Mouse (Mus musculus): ENCODE data around the gene Ace. TPM values are rescaled to one million over a fixed set of nuclear protein-coding genes. Genes with fewer than 3 reads are reported as not detected.

Ace gene
- polyA plus RNA-seq, 1 experiment from 2014 or later: 1.3 TPM

GRCm38 (mm10) chr11:105952911-105953386, 14.8 kb upstream of the Ace start, which contains the start of gene Cyb561:
Gene Cyb561 (minus strand): TSS chr11:105953336.
- 72% methylated on average over 12 of the region's 12 CpGs for WGBS
- no peak within 1 kb of the TSS for H3K4me2 ChIP-seq (ENCODE audit: low read depth, low read length)
- no peak within 1 kb of the TSS for H3K4me3 ChIP-seq (ENCODE audit: low read depth, low read length)
- no peak for ATAC-seq (ENCODE audit: low read depth)
- H3K9me3 ChIP-seq (ENCODE audit: control insufficient read depth, low read length): no peaks in the 10 kb centered on the region
- no peak within 1 kb of the TSS for H3K27ac ChIP-seq (replicated peaks; ENCODE audit: low read depth, low read length)
- peaks cover 2% of the 10 kb centered on the region; the same call in 1 of the 2 replicates for H3K4me1 ChIP-seq (ENCODE audit: control insufficient read depth, insufficient read depth, low read length)
- H3K36me3 ChIP-seq (ENCODE audit: control insufficient read depth, insufficient read depth, low read length): no peaks in the 10 kb centered on the region
- DNase-seq (ENCODE audit: low spot score): peak; percentile 11
- no peaks in the 10 kb centered on the region for H3K27me3 ChIP-seq (replicated peaks; ENCODE audit: control insufficient read depth, insufficient read depth, low read length)
- no peak within 1 kb of the TSS for H3K9ac ChIP-seq (ENCODE audit: low read depth, low read length)

DNA sequence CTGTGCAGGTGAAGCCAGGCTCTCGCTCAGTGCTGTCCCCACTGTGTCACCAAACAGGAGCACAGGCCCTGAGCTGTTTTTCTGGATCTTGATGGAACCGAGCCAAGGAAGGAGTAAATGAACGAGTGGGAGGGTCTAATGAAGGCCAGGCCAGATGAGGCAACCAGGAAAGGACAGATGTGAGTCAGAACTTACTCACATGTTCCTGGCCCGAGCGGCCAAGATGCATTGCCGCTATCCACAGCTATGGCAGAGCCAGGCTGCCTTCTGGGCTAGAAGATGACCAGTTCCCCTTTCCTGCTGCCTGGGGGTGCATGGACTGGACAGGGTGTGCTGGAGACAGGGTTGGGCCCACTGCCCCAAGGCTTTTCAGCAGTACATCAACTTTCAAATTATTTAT, 14.3 kb upstream of the Ace start:
- 68% methylated on average over 6 of the region's 6 CpGs for WGBS
- H3K4me3 ChIP-seq (ENCODE audit: low read depth, low read length): no peak overlapping the region
- no peak overlapping the region for H3K27ac ChIP-seq (replicated peaks; ENCODE audit: low read depth, low read length)
- no peaks in the 10 kb centered on the region for H3K36me3 ChIP-seq (ENCODE audit: control insufficient read depth, insufficient read depth, low read length)
- no peaks in the 10 kb centered on the region for H3K27me3 ChIP-seq (replicated peaks; ENCODE audit: control insufficient read depth, insufficient read depth, low read length)
- no peak for ATAC-seq (ENCODE audit: low read depth)
- DNase-seq (ENCODE audit: low spot score): peak; percentile 35
- H3K4me1 ChIP-seq (ENCODE audit: control insufficient read depth, insufficient read depth, low read length): peaks cover 2% of the 10 kb centered on the region; the same call in 1 of the 2 replicates
- no peaks in the 10 kb centered on the region for H3K9me3 ChIP-seq (ENCODE audit: control insufficient read depth, low read length)
- H3K4me2 ChIP-seq (ENCODE audit: low read depth, low read length): no peak overlapping the region
- no peak overlapping the region for H3K9ac ChIP-seq (ENCODE audit: low read depth, low read length)

DNA sequence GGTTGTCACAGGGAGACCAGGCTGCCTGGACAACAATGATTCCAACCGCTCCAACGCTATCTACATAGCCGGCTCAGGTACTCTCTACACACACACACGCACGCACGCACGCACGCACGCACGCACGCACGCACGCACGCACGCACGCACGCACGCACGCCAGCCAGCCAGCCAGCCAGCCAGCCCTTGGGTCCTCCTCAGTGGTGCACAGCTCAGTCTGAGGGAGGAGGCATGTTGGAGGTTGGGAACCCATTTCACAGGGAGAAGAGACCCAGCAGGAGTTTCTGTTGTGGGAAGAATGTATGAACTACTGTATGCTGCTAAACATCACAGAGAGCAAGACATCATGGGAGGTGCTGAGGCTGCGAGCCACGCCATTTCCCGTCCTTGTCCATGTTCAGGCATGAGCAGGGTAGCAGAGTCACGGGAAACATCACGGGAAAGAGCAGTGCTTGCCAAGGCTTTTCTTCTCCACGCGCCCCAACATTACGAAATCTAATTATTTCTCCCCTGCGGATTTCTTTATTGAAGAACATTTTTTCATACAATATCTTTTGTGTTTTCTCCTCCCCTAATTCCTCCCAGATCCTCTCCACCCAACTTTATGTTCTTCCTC, 11.8 kb upstream of the Ace start:
- Histone ChIP-seq H3K4me1 (ENCODE audit: control insufficient read depth, insufficient read depth, low read length) (peaks cover 2% of the 10 kb centered on the region; the same call in 1 of the 2 replicates), H3K27me3 (replicated peaks; ENCODE audit: control insufficient read depth, insufficient read depth, low read length) (no peaks in the 10 kb centered on the region), H3K9ac (ENCODE audit: low read depth, low read length) (no peak overlapping the region), H3K9me3 (ENCODE audit: control insufficient read depth, low read length) (no peaks in the 10 kb centered on the region), H3K4me2 (ENCODE audit: low read depth, low read length) (no peak overlapping the region), H3K36me3 (ENCODE audit: control insufficient read depth, insufficient read depth, low read length) (no peaks in the 10 kb centered on the region), H3K4me3 (ENCODE audit: low read depth, low read length) (no peak overlapping the region), H3K27ac (replicated peaks; ENCODE audit: low read depth, low read length) (no peak overlapping the region)
- WGBS: 87% methylated on average over 28 of the region's 28 CpGs
- DNase-seq (ENCODE audit: low spot score) (no peak), ATAC-seq (ENCODE audit: low read depth) (no peak)

DNA sequence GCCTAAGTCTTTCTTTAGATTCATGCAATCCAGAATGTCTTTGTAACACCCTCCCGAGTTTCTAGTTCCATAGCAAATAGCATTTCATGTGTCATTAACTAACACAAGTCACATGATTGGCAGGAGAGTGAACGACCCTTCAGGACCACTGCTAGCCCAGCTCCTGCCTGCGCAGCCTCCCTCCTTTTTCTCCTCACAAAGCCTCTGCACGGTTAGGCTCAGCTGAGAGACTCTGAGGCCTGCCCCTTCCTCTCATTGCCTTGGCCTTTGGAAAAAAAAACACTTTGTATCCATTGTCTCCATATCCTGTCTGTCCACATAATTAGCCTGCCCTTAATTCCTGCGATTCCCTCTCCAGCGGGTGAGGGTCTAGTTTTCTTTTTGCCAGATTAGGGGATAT, 10.2 kb upstream of the Ace start:
- no peaks in the 10 kb centered on the region for H3K36me3 ChIP-seq (ENCODE audit: control insufficient read depth, insufficient read depth, low read length)
- H3K4me3 ChIP-seq (ENCODE audit: low read depth, low read length): no peak overlapping the region
- H3K4me1 ChIP-seq (ENCODE audit: control insufficient read depth, insufficient read depth, low read length): no peaks in the 10 kb centered on the region; the same call in 1 of the 2 replicates
- H3K27me3 ChIP-seq (replicated peaks; ENCODE audit: control insufficient read depth, insufficient read depth, low read length): no peaks in the 10 kb centered on the region
- no peak for DNase-seq (ENCODE audit: low spot score)
- WGBS: 58% methylated on average over 6 of the region's 6 CpGs
- H3K27ac ChIP-seq (replicated peaks; ENCODE audit: low read depth, low read length): no peak overlapping the region
- H3K9me3 ChIP-seq (ENCODE audit: control insufficient read depth, low read length): no peaks in the 10 kb centered on the region
- H3K9ac ChIP-seq (ENCODE audit: low read depth, low read length): no peak overlapping the region
- ATAC-seq (ENCODE audit: low read depth): no peak
- no peak overlapping the region for H3K4me2 ChIP-seq (ENCODE audit: low read depth, low read length)

- no peaks in the 10 kb centered on the region for H3K36me3 ChIP-seq (ENCODE audit: control insufficient read depth, insufficient read depth, low read length)
- no peaks in the 10 kb centered on the region for H3K27me3 ChIP-seq (replicated peaks; ENCODE audit: control insufficient read depth, insufficient read depth, low read length)
- no peak overlapping the region for H3K27ac ChIP-seq (replicated peaks; ENCODE audit: low read depth, low read length)
- H3K9me3 ChIP-seq (ENCODE audit: control insufficient read depth, low read length): no peaks in the 10 kb centered on the region
- no peak overlapping the region for H3K4me3 ChIP-seq (ENCODE audit: low read depth, low read length)
- H3K9ac ChIP-seq (ENCODE audit: low read depth, low read length): no peak overlapping the region
- H3K4me1 ChIP-seq (ENCODE audit: control insufficient read depth, insufficient read depth, low read length): no peaks in the 10 kb centered on the region
- H3K4me2 ChIP-seq (ENCODE audit: low read depth, low read length): no peak overlapping the region
- DNase-seq (ENCODE audit: low spot score) (no peak), ATAC-seq (ENCODE audit: low read depth) (no peak)
- WGBS: 58% methylated on average over 1 of the region's 1 CpGs
Observed at GRCm38 (mm10) chr11:105958566-105958965, 9.2 kb upstream of the Ace start.

- Histone ChIP-seq H3K36me3 (ENCODE audit: control insufficient read depth, insufficient read depth, low read length) (no peaks in the 10 kb centered on the region), H3K4me1 (ENCODE audit: control insufficient read depth, insufficient read depth, low read length) (no peaks in the 10 kb centered on the region), H3K9me3 (ENCODE audit: control insufficient read depth, low read length) (no peaks in the 10 kb centered on the region), H3K4me2 (ENCODE audit: low read depth, low read length) (no peak overlapping the region), H3K4me3 (ENCODE audit: low read depth, low read length) (no peak overlapping the region), H3K27ac (replicated peaks; ENCODE audit: low read depth, low read length) (no peak overlapping the region), H3K27me3 (replicated peaks; ENCODE audit: control insufficient read depth, insufficient read depth, low read length) (no peaks in the 10 kb centered on the region), H3K9ac (ENCODE audit: low read depth, low read length) (no peak overlapping the region)
- WGBS: 48% methylated on average over 17 of the region's 17 CpGs
- DNase-seq (ENCODE audit: low spot score) (no peak), ATAC-seq (ENCODE audit: low read depth) (no peak)
Observed at GRCm38 (mm10) chr11:105959355-105959754, 8.4 kb upstream of the Ace start.

DNA sequence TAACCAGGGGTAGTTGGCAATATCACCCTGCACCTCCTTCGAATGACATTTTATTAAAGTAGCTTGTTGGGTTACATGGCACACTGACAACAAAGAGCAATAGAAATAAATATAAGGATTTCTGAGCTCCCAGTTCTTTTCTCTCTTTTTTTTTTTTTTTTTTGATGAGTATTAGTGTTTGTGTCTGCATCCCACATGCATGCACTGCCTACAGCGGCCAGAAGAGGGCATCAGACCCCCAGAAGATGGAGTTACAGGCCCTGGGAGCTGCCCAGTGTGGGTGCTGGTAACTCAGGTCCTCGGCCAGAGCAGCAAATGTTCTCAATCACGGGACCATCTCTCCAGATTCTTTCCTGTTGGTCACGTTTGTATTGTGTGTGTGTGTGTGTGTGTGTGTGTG, 3.1 kb upstream of the Ace start:
- no peak overlapping the region for H3K27ac ChIP-seq (replicated peaks; ENCODE audit: low read depth, low read length)
- no peak for ATAC-seq (ENCODE audit: low read depth)
- peaks cover 42% of the 10 kb centered on the region for H3K27me3 ChIP-seq (replicated peaks; ENCODE audit: control insufficient read depth, insufficient read depth, low read length)
- DNase-seq (ENCODE audit: low spot score): no peak
- H3K4me3 ChIP-seq (ENCODE audit: low read depth, low read length): no peak overlapping the region
- 63% methylated on average over 5 of the region's 5 CpGs for WGBS
- H3K4me1 ChIP-seq (ENCODE audit: control insufficient read depth, insufficient read depth, low read length): no peaks in the 10 kb centered on the region
- H3K36me3 ChIP-seq (ENCODE audit: control insufficient read depth, insufficient read depth, low read length): no peaks in the 10 kb centered on the region
- H3K9me3 ChIP-seq (ENCODE audit: control insufficient read depth, low read length): no peaks in the 10 kb centered on the region
- H3K9ac ChIP-seq (ENCODE audit: low read depth, low read length): no peak overlapping the region
- H3K4me2 ChIP-seq (ENCODE audit: low read depth, low read length): no peak overlapping the region

GRCm38 (mm10) chr11:105966288-105966687, 1.5 kb upstream of the Ace start:
- WGBS: 74% methylated on average over 4 of the region's 4 CpGs
- H3K27me3 ChIP-seq (replicated peaks; ENCODE audit: control insufficient read depth, insufficient read depth, low read length): peaks cover 43% of the 10 kb centered on the region

DNA sequence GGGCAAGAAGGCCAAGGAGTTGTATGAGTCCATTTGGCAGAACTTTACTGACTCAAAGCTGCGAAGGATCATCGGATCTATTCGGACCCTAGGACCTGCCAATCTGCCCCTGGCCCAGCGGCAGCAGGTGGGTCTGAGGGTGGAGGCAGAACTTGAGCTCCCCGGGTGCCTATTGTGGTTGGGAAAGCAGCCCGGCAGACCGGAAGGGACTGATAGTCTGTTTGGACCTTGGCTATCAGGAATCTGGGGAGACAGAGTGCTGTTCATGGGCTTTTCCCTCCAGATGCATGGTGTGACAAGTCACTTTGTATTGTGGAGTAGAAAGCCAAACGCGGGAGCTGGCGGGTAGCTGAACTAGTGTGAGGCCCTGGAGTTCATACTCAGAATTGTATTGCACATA, 1.2 kb downstream of the Ace start:
- H3K4me2 ChIP-seq (ENCODE audit: low read depth, low read length): no peak overlapping the region; the same call in 1 of the 2 replicates
- H3K9ac ChIP-seq (ENCODE audit: low read depth, low read length): no peak overlapping the region
- no peaks in the 10 kb centered on the region for H3K9me3 ChIP-seq (ENCODE audit: control insufficient read depth, low read length)
- no peak overlapping the region for H3K27ac ChIP-seq (replicated peaks; ENCODE audit: low read depth, low read length)
- H3K4me3 ChIP-seq (ENCODE audit: low read depth, low read length): no peak overlapping the region
- no peaks in the 10 kb centered on the region for H3K36me3 ChIP-seq (ENCODE audit: control insufficient read depth, insufficient read depth, low read length)
- 55% methylated on average over 10 of the region's 10 CpGs for WGBS
- no peak for DNase-seq (ENCODE audit: low spot score)
- H3K4me1 ChIP-seq (ENCODE audit: control insufficient read depth, insufficient read depth, low read length): no peaks in the 10 kb centered on the region
- H3K27me3 ChIP-seq (replicated peaks; ENCODE audit: control insufficient read depth, insufficient read depth, low read length): peaks cover 43% of the 10 kb centered on the region
- ATAC-seq (ENCODE audit: low read depth): no peak

More at GRCm38 (mm10) chr11:105966288-105966687, 1.5 kb upstream of the Ace start:
- Histone ChIP-seq H3K36me3 (ENCODE audit: control insufficient read depth, insufficient read depth, low read length) (no peaks in the 10 kb centered on the region), H3K27ac (replicated peaks; ENCODE audit: low read depth, low read length) (no peak overlapping the region), H3K4me3 (ENCODE audit: low read depth, low read length) (no peak overlapping the region), H3K4me1 (ENCODE audit: control insufficient read depth, insufficient read depth, low read length) (no peaks in the 10 kb centered on the region), H3K9me3 (ENCODE audit: control insufficient read depth, low read length) (no peaks in the 10 kb centered on the region), H3K9ac (ENCODE audit: low read depth, low read length) (no peak overlapping the region), H3K4me2 (ENCODE audit: low read depth, low read length) (no peak overlapping the region)
- DNase-seq (ENCODE audit: low spot score) (no peak), ATAC-seq (ENCODE audit: low read depth) (no peak)

Data from embryonic facial prominence, embryonic 14.5 days (tissue).